Mouse (Mus musculus) limb, embryonic 14.5 days (tissue): ENCODE measurements at regions not wholly inside any gene's neighbourhood (a gene's known extent, or its start where the extent isn't known, plus 50 kb on each side); places are given as distances from the start of the nearest gene placed in this dataset.

Experiments
- ATAC-seq: fragments of 200-750 bp; cut with Nextera tagmentation; 2 replicates; pipeline ENCODE4 v1.8.0; 2017; ENCODE audit warnings: low read depth, moderate number of reproducible peaks, moderate TSS enrichment; ENCODE audit not compliant: low FRiP score
- DNase-seq: peaks from one replicate; pipeline ENCODE4 v3.0.0-alpha.2; 2015; ENCODE audit warnings: low spot score
- H3K27ac ChIP-seq: fragments of 300-500 bp; sonication (generic); replicated peaks from 2 replicates; pipeline ENCODE4 v1.5.1; 2014; ENCODE audit warnings: low read depth, mild to moderate bottlenecking, low read length, moderate library complexity, mixed read lengths
- H3K27me3 ChIP-seq: fragments of 300-500 bp; sonication (generic); 2 replicates; pipeline ENCODE4 v1.6.1; 2014; ENCODE audit warnings: low read length, mixed read lengths; ENCODE audit not compliant: control insufficient read depth, insufficient read depth
- H3K36me3 ChIP-seq: fragments of 300-500 bp; sonication (generic); 2 replicates; pipeline ENCODE4 v1.6.1; 2014; ENCODE audit warnings: mild to moderate bottlenecking, low read length, moderate library complexity, mixed read lengths; ENCODE audit not compliant: control insufficient read depth, insufficient read depth
- H3K4me1 ChIP-seq: fragments of 300-500 bp; sonication (generic); 2 replicates; pipeline ENCODE4 v1.6.1; 2014; ENCODE audit warnings: antibody characterized with exemption, low read length, mixed read lengths; ENCODE audit not compliant: control insufficient read depth, insufficient read depth
- H3K4me2 ChIP-seq: fragments of 300-500 bp; sonication (generic); replicated peaks from 2 replicates; pipeline ENCODE4 v1.6.1; 2014; ENCODE audit warnings: low read depth, mild to moderate bottlenecking, low read length, moderate library complexity; ENCODE audit not compliant: severe bottlenecking
- H3K4me3 ChIP-seq: fragments of 300-500 bp; sonication (generic); replicated peaks from 2 replicates; pipeline ENCODE4 v1.5.1; 2014; ENCODE audit warnings: low read length
- H3K9ac ChIP-seq: fragments of 300-500 bp; sonication (generic); 2 replicates; pipeline ENCODE4 v1.6.1; 2014; ENCODE audit warnings: mild to moderate bottlenecking, low read depth, low read length, moderate library complexity; ENCODE audit not compliant: severe bottlenecking
- H3K9me3 ChIP-seq: fragments of 300-500 bp; sonication (generic); 2 replicates; pipeline ENCODE4 v1.6.1; 2016; ENCODE audit warnings: low read length; ENCODE audit not compliant: control insufficient read depth
- POLR2A ChIP-seq: fragments of 200-500 bp; IDR thresholded peaks from 2 replicates; pipeline ENCODE4 v1.8.0; 2012; ENCODE audit warnings: inconsistent platforms, mild to moderate bottlenecking, moderate library complexity, borderline replicate concordance; ENCODE audit not compliant: insufficient read depth, insufficient read length; ENCODE audit errors: extremely low read depth
- WGBS: fragments of 180-500 bp; shearing (Covaris S2); extraction: QIAGEN DNeasy Blood & Tissue Kit; methylation state at CpG from one replicate; pipeline ENCODE4 v1.1.7; 2014; 5-methylcytosine and 5-hydroxymethylcytosine counted together

GRCm38 (mm10) chr10:21724999-21725398, 132.1 kb downstream of the 1700020N01Rik start:
- TF ChIP-seq POLR2A: no peak
- no peak for DNase-seq
- 95% methylated on average over 3 of the region's 3 CpGs for WGBS

GRCm38 (mm10) chr10:21740256-21740655, 141.7 kb upstream of the Sgk1 start:
- no peak overlapping the region for H3K9ac ChIP-seq
- H3K36me3 ChIP-seq: no peaks in the 10 kb centered on the region
- ATAC-seq (no peak), DNase-seq (no peak)
- no peak overlapping the region for H3K4me2 ChIP-seq
- no peaks in the 10 kb centered on the region for H3K27me3 ChIP-seq
- no peaks in the 10 kb centered on the region for H3K9me3 ChIP-seq
- no peaks in the 10 kb centered on the region for H3K4me1 ChIP-seq
- no peak for TF ChIP-seq POLR2A
- no peak overlapping the region for H3K27ac ChIP-seq
- WGBS: 27% methylated on average over 5 of the region's 5 CpGs
- no peak overlapping the region for H3K4me3 ChIP-seq

More at GRCm38 (mm10) chr10:21724999-21725398, 132.1 kb downstream of the 1700020N01Rik start:
- Histone ChIP-seq H3K36me3 (no peaks in the 10 kb centered on the region), H3K4me1 (no peaks in the 10 kb centered on the region), H3K4me3 (no peak overlapping the region), H3K9ac (no peak overlapping the region), H3K4me2 (no peak overlapping the region), H3K9me3 (no peaks in the 10 kb centered on the region), H3K27me3 (no peaks in the 10 kb centered on the region), H3K27ac (no peak overlapping the region)
- no peak for ATAC-seq

GRCm38 (mm10) chr10:21741575-21741974, 140.4 kb upstream of the Sgk1 start:
- no peaks in the 10 kb centered on the region for H3K27me3 ChIP-seq
- H3K27ac ChIP-seq: no peak overlapping the region
- H3K4me3 ChIP-seq: no peak overlapping the region
- no peak overlapping the region for H3K4me2 ChIP-seq
- ATAC-seq: no peak
- no peak for TF ChIP-seq POLR2A
- DNase-seq: no peak
- H3K9me3 ChIP-seq: no peaks in the 10 kb centered on the region
- no peak overlapping the region for H3K9ac ChIP-seq
- H3K4me1 ChIP-seq: no peaks in the 10 kb centered on the region
- no peaks in the 10 kb centered on the region for H3K36me3 ChIP-seq
- 22% methylated on average over 8 of the region's 8 CpGs for WGBS

GRCm38 (mm10) chr10:21741976-21742745, 139.8 kb upstream of the Sgk1 start:
- 83% methylated on average over 23 of the region's 23 CpGs for whole genome bisulfite sequencing
- no peaks in the 10 kb centered on the region for H3K9me3 ChIP-seq
- H3K27me3 ChIP-seq: no peaks in the 10 kb centered on the region
- ATAC-seq (no peak), DNase-seq (no peak)
- H3K4me2 ChIP-seq: no peak overlapping the region
- H3K4me1 ChIP-seq: peaks cover 2% of the 10 kb centered on the region; the same call in 1 of the 2 replicates
- H3K9ac ChIP-seq: no peak overlapping the region
- no peak overlapping the region for H3K27ac ChIP-seq
- H3K4me3 ChIP-seq: no peak overlapping the region
- no peak for TF ChIP-seq POLR2A
- no peaks in the 10 kb centered on the region for H3K36me3 ChIP-seq

GRCm38 (mm10) chr10:21743396-21743795, 138.6 kb upstream of the Sgk1 start:
- no peak for ATAC-seq
- no peak for DNase-seq
- no peak overlapping the region for H3K9ac ChIP-seq
- no peaks in the 10 kb centered on the region for H3K27me3 ChIP-seq
- H3K27ac ChIP-seq: no peak overlapping the region
- H3K4me2 ChIP-seq: no peak overlapping the region
- no peaks in the 10 kb centered on the region for H3K9me3 ChIP-seq
- no peak overlapping the region for H3K4me3 ChIP-seq
- no peaks in the 10 kb centered on the region for H3K36me3 ChIP-seq
- 77% methylated on average over 4 of the region's 4 CpGs for WGBS
- no peak for TF ChIP-seq POLR2A
- H3K4me1 ChIP-seq: peaks cover 2% of the 10 kb centered on the region; the same call in 1 of the 2 replicates
